Mouse (Mus musculus): Measurements from ENCODE around the gene Gmds. TPM values are rescaled to one million over a fixed set of nuclear protein-coding genes. Genes with fewer than 3 reads are reported as not detected.

Gene Gmds
- polyA plus RNA-seq, 1 experiment from 2014 or later: 133 TPM

- no peaks in the 10 kb centered on the region for H3K36me3 ChIP-seq (ENCODE audit: control insufficient read depth, insufficient read depth, low read length)
- H3K9me3 ChIP-seq (ENCODE audit: control insufficient read depth, low read length): no peaks in the 10 kb centered on the region
- H3K4me3 ChIP-seq (ENCODE audit: low read depth, low read length): no peak overlapping the region
- no peak overlapping the region for H3K4me2 ChIP-seq (ENCODE audit: low read length)
- H3K27ac ChIP-seq (ENCODE audit: low read depth): no peak overlapping the region
- H3K27me3 ChIP-seq (replicated peaks; ENCODE audit: control insufficient read depth, insufficient read depth, low read length): no peaks in the 10 kb centered on the region
- ATAC-seq (replicated peaks; ENCODE audit: low FRiP score, low TSS enrichment, low read depth) (no peak), DNase-seq (ENCODE audit: low spot score) (no peak)
- 51% methylated on average over 17 of the region's 17 CpGs for WGBS
- H3K4me1 ChIP-seq (replicated peaks; ENCODE audit: control insufficient read depth, insufficient read depth, low read length): no peaks in the 10 kb centered on the region
- no peak overlapping the region for H3K9ac ChIP-seq (ENCODE audit: low read length)
Measured at GRCm38 (mm10) chr13:31779281-31779981, 559.1 kb downstream of the Gmds start.

- Histone ChIP-seq H3K36me3 (ENCODE audit: control insufficient read depth, insufficient read depth, low read length) (no peaks in the 10 kb centered on the region), H3K4me1 (replicated peaks; ENCODE audit: control insufficient read depth, insufficient read depth, low read length) (no peaks in the 10 kb centered on the region), H3K9ac (ENCODE audit: low read length) (no peak overlapping the region), H3K9me3 (ENCODE audit: control insufficient read depth, low read length) (no peaks in the 10 kb centered on the region), H3K27me3 (replicated peaks; ENCODE audit: control insufficient read depth, insufficient read depth, low read length) (no peaks in the 10 kb centered on the region), H3K27ac (ENCODE audit: low read depth) (no peak overlapping the region), H3K4me3 (ENCODE audit: low read depth, low read length) (no peak overlapping the region), H3K4me2 (ENCODE audit: low read length) (no peak overlapping the region)
- 68% methylated on average over 5 of the region's 5 CpGs for WGBS
- ATAC-seq (replicated peaks; ENCODE audit: low FRiP score, low TSS enrichment, low read depth) (no peak), DNase-seq (ENCODE audit: low spot score) (no peak)
Measured at GRCm38 (mm10) chr13:31775762-31776161, 562.8 kb downstream of the Gmds start.

- no peak overlapping the region for H3K4me2 ChIP-seq (ENCODE audit: low read length)
- no peaks in the 10 kb centered on the region for H3K9me3 ChIP-seq (ENCODE audit: control insufficient read depth, low read length)
- H3K4me3 ChIP-seq (ENCODE audit: low read depth, low read length): no peak overlapping the region
- H3K36me3 ChIP-seq (ENCODE audit: control insufficient read depth, insufficient read depth, low read length): no peaks in the 10 kb centered on the region
- WGBS: 76% methylated on average over 5 of the region's 5 CpGs
- no peaks in the 10 kb centered on the region for H3K4me1 ChIP-seq (replicated peaks; ENCODE audit: control insufficient read depth, insufficient read depth, low read length)
- H3K27ac ChIP-seq (ENCODE audit: low read depth): no peak overlapping the region
- DNase-seq (ENCODE audit: low spot score): no peak
- H3K27me3 ChIP-seq (replicated peaks; ENCODE audit: control insufficient read depth, insufficient read depth, low read length): no peaks in the 10 kb centered on the region
- H3K9ac ChIP-seq (ENCODE audit: low read length): no peak overlapping the region
- ATAC-seq (replicated peaks; ENCODE audit: low FRiP score, low TSS enrichment, low read depth): no peak
Measured at GRCm38 (mm10) chr13:31772882-31773281, 565.7 kb downstream of the Gmds start.
